Mouse (Mus musculus): ENCODE data around the gene Adgrl3. TPM values are rescaled to one million over a fixed set of nuclear protein-coding genes. Genes with fewer than 3 reads are reported as not detected.

Adgrl3 gene
- polyA plus RNA-seq (2015; fragmentation: Nextera tagmentation; extraction: Ambion mirVana) = 13.1 and 14.0 TPM in 2 replicates

- under 1% methylated on average over 50 of the region's 70 CpGs for WGBS
- Histone ChIP-seq H3K27me3 (no peaks in the 10 kb centered on the region), H3K4me3 (peak within 1 kb of the TSS; percentile 67), H3K36me3 (no peaks in the 10 kb centered on the region), H3K27ac (peak within 1 kb of the TSS; percentile 86), H3K4me1 (peaks cover 20% of the 10 kb centered on the region), H3K9ac (peak within 1 kb of the TSS; percentile 65), H3K9me3 (no peaks in the 10 kb centered on the region), H3K4me2 (peak within 1 kb of the TSS; percentile 92)
- ATAC-seq (ENCODE audit: borderline replicate concordance, extremely low read depth, low FRiP score, low TSS enrichment) = peak; percentile 81
Measured at GRCm38 (mm10) chr5:81019590-81020254, at the start of gene Adgrl3. Gene Adgrl3 (plus strand): TSS chr5:81020138.

DNA sequence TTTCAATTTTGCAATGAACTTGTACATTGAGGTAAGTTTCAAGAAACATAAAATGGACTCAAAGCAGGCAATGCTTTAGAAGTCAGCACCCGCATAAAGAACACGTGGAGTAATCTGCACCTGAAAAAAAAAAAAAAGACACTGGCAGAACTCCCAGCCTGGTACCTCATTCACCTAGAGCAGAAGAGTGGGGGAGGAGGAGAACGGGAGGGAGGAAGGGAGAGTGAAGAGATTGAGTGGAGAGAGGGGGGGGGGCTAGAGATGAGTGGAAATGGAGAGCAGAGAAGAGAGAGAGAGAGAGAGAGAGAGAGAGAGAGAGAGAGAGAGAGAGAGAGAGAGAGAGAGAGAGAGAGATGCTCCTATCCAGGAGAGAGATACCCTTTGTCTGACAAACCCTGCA is 772 bp upstream of the Adgrl3 start:
- Histone ChIP-seq H3K9ac (peak overlapping the region; percentile 65; the same call in 1 of the 2 replicates), H3K4me1 (peaks cover 15% of the 10 kb centered on the region), H3K4me3 (peak overlapping the region; percentile 67), H3K4me2 (peak overlapping the region; percentile 92), H3K9me3 (no peaks in the 10 kb centered on the region), H3K27ac (no peak overlapping the region), H3K36me3 (no peaks in the 10 kb centered on the region), H3K27me3 (no peaks in the 10 kb centered on the region)
- WGBS = 10% methylated on average over 3 of the region's 3 CpGs
- 0 out of 2 replicates have a peak, but pooled peaks have one; percentile 1 for ATAC-seq (ENCODE audit: borderline replicate concordance, extremely low read depth, low FRiP score, low TSS enrichment)

DNA sequence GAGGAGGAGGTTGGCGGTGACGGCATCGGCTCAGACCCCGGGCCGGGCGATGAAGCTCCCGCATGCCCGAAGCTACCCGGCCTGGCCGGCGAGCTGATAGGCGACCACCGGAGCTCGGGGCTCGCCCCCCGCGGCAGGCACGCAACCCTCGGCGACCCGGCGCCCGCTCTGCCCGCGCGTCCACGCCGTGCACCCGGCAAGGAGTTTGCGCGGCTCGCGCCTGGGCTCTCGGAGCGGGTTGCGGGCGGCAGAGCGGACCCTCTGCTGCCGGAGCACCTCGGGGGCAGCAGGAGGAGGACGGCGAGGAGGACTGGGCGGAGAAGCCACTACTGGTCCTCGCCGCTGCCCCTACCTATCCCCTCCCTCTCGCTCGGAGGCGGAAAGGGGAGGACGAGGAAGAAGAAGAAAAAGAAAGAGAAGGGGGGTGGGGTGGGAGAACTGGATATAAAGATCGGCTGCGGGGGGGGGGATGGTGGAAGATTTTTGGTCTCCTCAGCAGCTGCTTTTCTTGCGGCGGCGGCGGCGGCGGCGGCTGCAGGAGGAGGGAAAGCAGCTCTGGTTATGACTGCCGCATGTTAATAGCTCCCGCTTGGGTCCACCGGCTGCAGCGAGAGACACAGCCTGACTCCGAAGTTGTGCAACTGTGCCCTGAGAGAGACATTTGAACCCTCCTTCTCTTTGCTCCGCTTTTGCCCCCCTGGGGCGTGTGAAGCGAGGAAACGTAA is 505 bp downstream of the Adgrl3 start:
- H3K4me2 ChIP-seq = peak overlapping the region; percentile 92
- peak overlapping the region; percentile 65 for H3K9ac ChIP-seq
- H3K36me3 ChIP-seq = no peaks in the 10 kb centered on the region
- peak overlapping the region; percentile 86 for H3K27ac ChIP-seq
- under 1% methylated on average over 58 of the region's 67 CpGs for WGBS
- H3K27me3 ChIP-seq = no peaks in the 10 kb centered on the region
- ATAC-seq (ENCODE audit: borderline replicate concordance, extremely low read depth, low FRiP score, low TSS enrichment) = peak; percentile 36
- no peaks in the 10 kb centered on the region for H3K9me3 ChIP-seq
- H3K4me3 ChIP-seq = peak overlapping the region; percentile 67
- peaks cover 22% of the 10 kb centered on the region for H3K4me1 ChIP-seq

GRCm38 (mm10) chr5:81021006-81021320 is 1.0 kb downstream of the Adgrl3 start:
- Histone ChIP-seq H3K4me3 (peak overlapping the region; percentile 67), H3K27ac (peak overlapping the region; percentile 86), H3K27me3 (no peaks in the 10 kb centered on the region), H3K4me2 (peak overlapping the region; percentile 92), H3K9me3 (no peaks in the 10 kb centered on the region), H3K9ac (peak overlapping the region; percentile 65), H3K36me3 (no peaks in the 10 kb centered on the region), H3K4me1 (peaks cover 22% of the 10 kb centered on the region)
- WGBS = under 1% methylated on average over 6 of the region's 6 CpGs
- no peak for ATAC-seq (ENCODE audit: borderline replicate concordance, extremely low read depth, low FRiP score, low TSS enrichment)

GRCm38 (mm10) chr5:81021331-81021863 is 1.5 kb downstream of the Adgrl3 start:
- under 1% methylated on average over 39 of the region's 39 CpGs for whole genome bisulfite sequencing
- peak overlapping the region; percentile 67 for H3K4me3 ChIP-seq

GRCm38 (mm10) chr5:81021864-81022305 is 1.9 kb downstream of the Adgrl3 start:
- H3K4me3 ChIP-seq = peak overlapping the region; percentile 67
- 1% methylated on average over 21 of the region's 21 CpGs for WGBS
- H3K9me3 ChIP-seq = no peaks in the 10 kb centered on the region
- no peaks in the 10 kb centered on the region for H3K27me3 ChIP-seq
- H3K36me3 ChIP-seq = no peaks in the 10 kb centered on the region
- H3K4me1 ChIP-seq = peaks cover 22% of the 10 kb centered on the region
- no peak overlapping the region for H3K27ac ChIP-seq
- H3K9ac ChIP-seq = peak overlapping the region; percentile 65
- H3K4me2 ChIP-seq = peak overlapping the region; percentile 92
- no peak for ATAC-seq (ENCODE audit: borderline replicate concordance, extremely low read depth, low FRiP score, low TSS enrichment)

More at GRCm38 (mm10) chr5:81021331-81021863, 1.5 kb downstream of the Adgrl3 start:
- ATAC-seq (ENCODE audit: borderline replicate concordance, extremely low read depth, low FRiP score, low TSS enrichment) = no peak
- H3K9me3 ChIP-seq = no peaks in the 10 kb centered on the region
- H3K27ac ChIP-seq = no peak overlapping the region
- peaks cover 22% of the 10 kb centered on the region for H3K4me1 ChIP-seq
- H3K9ac ChIP-seq = peak overlapping the region; percentile 65
- no peaks in the 10 kb centered on the region for H3K36me3 ChIP-seq
- H3K27me3 ChIP-seq = no peaks in the 10 kb centered on the region
- peak overlapping the region; percentile 92 for H3K4me2 ChIP-seq

DNA sequence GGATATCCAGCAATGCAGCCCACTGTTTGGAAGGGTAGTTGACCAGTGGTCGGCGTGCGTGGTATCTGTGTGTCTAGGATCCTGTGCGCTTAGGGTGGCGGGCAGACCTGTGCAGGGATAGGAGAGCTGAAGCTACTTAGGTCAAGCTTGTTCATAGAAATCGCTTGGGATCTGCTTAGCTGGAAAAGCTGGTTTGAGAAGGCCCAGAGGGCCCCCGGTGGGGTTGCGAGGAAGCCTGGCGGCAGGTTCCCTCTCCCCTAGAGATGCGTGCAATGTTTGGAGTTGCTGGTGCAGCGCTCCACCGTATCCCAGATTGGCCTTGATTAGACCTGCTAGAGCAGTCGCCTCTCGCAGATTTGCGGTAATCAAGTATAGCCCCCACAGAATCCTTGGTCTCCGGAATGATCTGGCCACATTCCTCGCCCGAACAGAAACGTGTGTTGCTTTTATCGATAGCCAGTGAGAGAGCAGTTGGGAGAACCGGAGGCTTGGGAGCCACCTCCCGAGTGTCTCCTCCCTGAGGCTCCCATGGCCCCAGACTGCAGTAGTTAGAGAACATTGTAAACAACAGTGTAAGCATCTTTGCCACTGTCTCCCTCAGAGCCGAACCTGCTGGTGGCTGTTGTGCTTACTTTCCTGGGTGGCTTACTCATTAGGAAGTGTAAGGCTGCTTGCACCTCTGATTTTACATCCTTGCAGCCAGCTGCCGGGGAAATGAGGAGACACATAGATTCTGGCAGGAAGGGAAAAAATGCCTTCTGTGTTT is 2.6 kb downstream of the Adgrl3 start:
- no peaks in the 10 kb centered on the region for H3K36me3 ChIP-seq
- H3K27ac ChIP-seq = no peak overlapping the region
- no peaks in the 10 kb centered on the region for H3K27me3 ChIP-seq
- under 1% methylated on average over 24 of the region's 24 CpGs for WGBS
- peak overlapping the region; percentile 65 for H3K9ac ChIP-seq
- ATAC-seq (ENCODE audit: borderline replicate concordance, extremely low read depth, low FRiP score, low TSS enrichment) = no peak
- H3K9me3 ChIP-seq = no peaks in the 10 kb centered on the region
- peak overlapping the region; percentile 67 for H3K4me3 ChIP-seq
- peaks cover 22% of the 10 kb centered on the region for H3K4me1 ChIP-seq
- H3K4me2 ChIP-seq = peak overlapping the region; percentile 92

DNA sequence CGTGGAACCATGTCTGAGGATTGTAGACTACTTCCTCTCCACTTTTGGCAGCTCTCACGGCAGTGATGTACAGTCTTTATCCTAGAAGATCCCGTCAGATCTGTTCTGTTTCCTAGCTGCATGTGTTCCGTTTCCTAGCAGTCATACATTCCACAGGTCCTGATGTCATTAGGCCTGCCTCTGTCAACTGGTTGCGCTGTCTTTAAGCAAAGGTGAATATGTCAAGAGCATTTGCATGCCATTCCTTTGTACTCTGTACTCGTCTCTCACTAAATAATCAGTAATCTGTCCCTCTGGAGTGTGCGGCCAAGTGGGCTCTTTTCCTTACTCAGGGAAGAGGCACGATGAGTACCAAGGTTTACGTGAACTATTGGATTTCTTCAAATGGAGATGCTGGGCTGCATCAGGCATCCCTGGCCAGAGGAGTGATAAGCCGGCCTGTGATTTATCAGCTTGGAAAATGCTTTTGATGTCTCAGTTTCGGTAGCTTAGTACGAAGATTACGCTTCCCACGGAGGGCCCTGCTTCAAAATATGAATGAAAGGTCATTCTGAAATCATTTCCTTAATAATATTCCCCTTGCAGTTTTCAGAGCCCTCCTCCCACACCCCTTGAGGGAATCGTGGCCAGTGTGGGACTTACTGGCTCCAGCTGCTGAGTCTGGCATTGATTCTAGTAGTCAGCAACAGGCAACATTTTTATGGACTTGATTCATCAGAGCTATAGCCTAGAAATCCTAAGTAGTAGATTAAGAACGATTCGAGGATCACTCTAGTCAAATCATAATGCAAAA is 4.2 kb downstream of the Adgrl3 start:
- H3K4me2 ChIP-seq = peak overlapping the region; percentile 44
- no peak overlapping the region for H3K9ac ChIP-seq
- 18% methylated on average over 17 of the region's 17 CpGs for WGBS
- H3K4me3 ChIP-seq = no peak overlapping the region
- H3K27me3 ChIP-seq = no peaks in the 10 kb centered on the region
- H3K36me3 ChIP-seq = no peaks in the 10 kb centered on the region
- no peaks in the 10 kb centered on the region for H3K9me3 ChIP-seq
- no peak for ATAC-seq (ENCODE audit: borderline replicate concordance, extremely low read depth, low FRiP score, low TSS enrichment)
- H3K4me1 ChIP-seq = peaks cover 22% of the 10 kb centered on the region
- no peak overlapping the region for H3K27ac ChIP-seq

GRCm38 (mm10) chr5:81028875-81029274 is 8.9 kb downstream of the Adgrl3 start:
- Histone ChIP-seq H3K4me1 (peaks cover 9% of the 10 kb centered on the region; the same call in 1 of the 2 replicates), H3K36me3 (no peaks in the 10 kb centered on the region), H3K4me2 (no peak overlapping the region), H3K27me3 (no peaks in the 10 kb centered on the region), H3K4me3 (no peak overlapping the region), H3K9me3 (no peaks in the 10 kb centered on the region), H3K27ac (no peak overlapping the region), H3K9ac (no peak overlapping the region)
- 41% methylated on average over 2 of the region's 2 CpGs for WGBS
- no peak for ATAC-seq (ENCODE audit: borderline replicate concordance, extremely low read depth, low FRiP score, low TSS enrichment)

GRCm38 (mm10) chr5:81037091-81037490 is 17.2 kb downstream of the Adgrl3 start:
- Histone ChIP-seq H3K9me3 (no peaks in the 10 kb centered on the region), H3K4me1 (no peaks in the 10 kb centered on the region), H3K27me3 (no peaks in the 10 kb centered on the region), H3K4me3 (no peak overlapping the region), H3K36me3 (no peaks in the 10 kb centered on the region), H3K4me2 (no peak overlapping the region), H3K27ac (no peak overlapping the region), H3K9ac (no peak overlapping the region)
- ATAC-seq (ENCODE audit: borderline replicate concordance, extremely low read depth, low FRiP score, low TSS enrichment) = no peak

DNA sequence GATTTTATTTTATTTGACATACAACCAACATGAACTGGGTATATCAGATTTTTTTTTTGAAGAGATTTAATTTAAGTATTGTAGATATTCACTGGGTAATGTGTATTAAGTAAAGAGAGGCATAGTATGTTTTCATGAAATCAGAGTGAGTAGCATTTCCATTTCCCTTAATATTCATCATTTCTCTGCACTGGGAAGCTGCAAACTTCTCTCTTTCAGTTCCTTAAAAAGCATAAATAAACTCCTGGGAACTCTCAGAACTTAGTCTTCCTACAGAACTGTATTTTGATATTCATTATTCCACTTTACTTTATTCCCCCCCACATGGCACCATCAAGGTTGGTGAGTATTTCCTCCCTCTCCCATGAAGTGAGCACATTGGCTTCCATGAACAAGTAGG is 23.9 kb downstream of the Adgrl3 start:
- H3K9me3 ChIP-seq = no peaks in the 10 kb centered on the region
- H3K4me2 ChIP-seq = no peak overlapping the region
- no peak for ATAC-seq (ENCODE audit: borderline replicate concordance, extremely low read depth, low FRiP score, low TSS enrichment)
- no peaks in the 10 kb centered on the region for H3K36me3 ChIP-seq
- H3K4me3 ChIP-seq = no peak overlapping the region
- H3K9ac ChIP-seq = no peak overlapping the region
- no peak overlapping the region for H3K27ac ChIP-seq
- H3K27me3 ChIP-seq = no peaks in the 10 kb centered on the region
- H3K4me1 ChIP-seq = no peaks in the 10 kb centered on the region
